Mouse (Mus musculus) heart, adult 18-20 months (tissue): ENCODE measurements around the gene Klhl4. TPM values are rescaled to one million over a fixed set of nuclear protein-coding genes. Genes with fewer than 3 reads are reported as not detected.
A peak's percentile ranks its signal among the peaks of the same experiment; 100 is the strongest.

Source experiments
- DNase-seq, 2 experiments: peaks; one replicate each; pipeline ENCODE4 v3.0.0; 2021 to 2022; ENCODE audit warnings: mixed read lengths in 1 of 2
- long read RNA-seq, 2 experiments: library from polyadenylated mRNA; stranded (forward); transcript quantifications; one replicate each; pipeline ENCODE4 v2.0.0; 2021
- total RNA-seq, 2 experiments: library from RNA; stranded (reverse); gene quantifications; 2 replicates each; pipeline ENCODE4 v1.2.3; 2021

Klhl4 gene
- 1 to 10 TPM; 2.6 to 2.9 TPM for total RNA-seq
- long read RNA-seq, experiment 1, partial matches to known transcripts: 0 of 5 reads
- long read RNA-seq, experiment 1, other reads (novel, unspliced or antisense): 0 of 5 reads
- long read RNA-seq, experiment 2: 0 reads

DNA sequence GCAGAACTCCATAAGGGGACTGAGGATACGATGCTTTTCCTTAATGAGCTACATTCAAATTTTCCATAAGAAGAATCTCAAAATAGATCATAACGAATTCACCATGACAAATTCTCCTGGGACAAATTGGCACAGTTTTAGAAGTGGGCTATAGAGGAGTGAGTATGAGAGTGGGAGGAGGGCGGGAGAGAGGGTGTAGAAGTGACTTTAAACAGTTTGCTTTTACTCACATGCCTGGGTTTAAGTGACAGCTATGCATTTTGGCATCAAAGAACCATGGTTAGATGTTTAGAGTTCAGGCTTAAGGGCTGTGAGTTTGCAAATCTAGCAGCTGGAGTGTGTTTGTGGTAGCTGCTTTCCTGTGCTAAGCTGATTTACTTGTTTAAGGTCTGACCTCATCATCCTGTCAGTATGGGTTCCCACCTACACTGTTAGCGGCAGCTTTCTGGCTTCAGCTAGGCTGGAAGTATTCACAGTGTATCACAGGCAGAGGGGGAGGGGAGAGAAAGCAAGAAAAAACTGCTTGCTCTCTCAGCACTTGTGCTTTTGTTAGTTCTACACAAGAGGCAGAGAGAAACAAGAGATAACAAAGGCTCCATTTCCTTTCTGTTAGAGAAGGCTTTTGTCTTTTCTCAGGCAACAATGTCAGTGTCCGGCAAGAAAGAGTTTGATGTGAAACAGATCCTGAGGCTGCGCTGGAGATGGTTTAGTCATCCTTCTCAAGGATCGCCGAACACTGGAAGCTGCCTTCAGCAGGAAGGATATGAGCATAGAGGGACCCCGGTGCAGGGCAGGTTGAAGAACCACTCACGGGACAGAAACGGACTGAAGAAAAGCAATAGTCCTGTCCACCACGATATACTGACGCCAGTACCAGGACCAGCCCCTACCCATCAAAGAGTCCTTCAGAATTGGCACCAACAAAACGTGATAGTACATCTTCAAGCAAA is at the start of gene Klhl4:
Gene Klhl4, plus strand, starts transcription at position 552 of the 950 bp plus-strand sequence.
- peak; percentile 35 for DNase-seq

DNA sequence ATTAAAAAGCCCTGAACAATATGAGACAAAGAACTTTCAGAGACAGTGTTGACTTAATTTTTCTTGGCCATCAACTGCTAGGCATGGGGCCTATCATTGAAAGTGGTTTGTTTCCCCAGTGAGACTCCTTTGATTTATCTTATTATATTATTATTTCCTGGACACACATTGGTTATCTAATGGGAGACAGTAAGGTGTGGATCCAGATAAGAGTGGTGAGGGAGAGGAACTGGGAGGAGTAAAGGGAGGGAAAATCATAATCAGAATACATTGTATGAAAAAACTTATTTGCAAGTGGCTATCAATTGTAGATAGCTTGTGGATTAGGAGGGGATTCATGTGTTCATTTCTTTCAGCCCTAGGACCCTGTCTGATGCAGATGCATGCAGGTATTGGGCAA is 10.0 kb downstream of the Klhl4 start:
- no peak for DNase-seq

DNA sequence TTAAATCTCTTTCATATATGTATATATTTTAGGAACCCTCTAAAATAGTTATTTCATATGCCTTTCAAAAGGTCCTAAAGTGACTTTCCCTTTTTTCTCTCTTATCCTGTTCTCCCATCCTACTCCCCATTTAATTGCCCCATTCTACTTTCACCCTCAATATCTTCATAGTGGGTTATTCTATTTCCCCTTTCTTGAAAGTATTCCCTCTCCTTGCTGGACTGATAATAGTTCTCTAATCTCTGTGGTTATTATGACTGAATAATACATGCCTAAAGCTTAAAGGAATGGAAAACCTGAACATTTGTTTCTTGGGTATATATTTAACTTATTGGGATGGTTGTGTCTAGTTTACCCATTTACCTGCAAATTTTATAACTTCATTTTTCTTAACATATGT is 12.6 kb downstream of the Klhl4 start:
- no peak for DNase-seq

- DNase-seq: peak in 1 of 2 experiments; percentile 13
Observed at GRCm38 (mm10) chrX:114558141-114558540, 84.0 kb downstream of the Klhl4 start.

DNA sequence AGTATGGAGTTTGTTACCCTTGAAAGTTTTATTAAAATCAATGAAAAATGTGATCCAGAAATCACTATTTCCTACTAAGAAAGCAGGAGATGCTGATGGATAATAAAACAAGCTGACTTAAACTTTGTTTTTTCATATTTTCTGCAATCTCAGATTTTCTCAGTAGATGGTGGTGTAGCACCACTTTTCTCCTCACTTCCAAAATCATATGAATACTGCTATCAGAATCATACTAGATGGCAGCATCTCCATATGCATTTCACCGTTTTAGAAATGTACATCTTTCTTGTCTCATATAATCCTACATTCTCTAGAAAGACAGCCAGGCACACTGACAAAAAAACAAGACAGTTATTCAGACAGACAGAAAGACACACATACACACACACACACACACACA is 108.2 kb downstream of the Klhl4 start:
- no peak for DNase-seq
